Mouse (Mus musculus): ENCODE measurements at regions not wholly inside any gene's neighbourhood (a gene's known extent, or its start where the extent isn't known, plus 50 kb on each side); places are given as distances from the start of the nearest gene placed in this dataset.

DNA sequence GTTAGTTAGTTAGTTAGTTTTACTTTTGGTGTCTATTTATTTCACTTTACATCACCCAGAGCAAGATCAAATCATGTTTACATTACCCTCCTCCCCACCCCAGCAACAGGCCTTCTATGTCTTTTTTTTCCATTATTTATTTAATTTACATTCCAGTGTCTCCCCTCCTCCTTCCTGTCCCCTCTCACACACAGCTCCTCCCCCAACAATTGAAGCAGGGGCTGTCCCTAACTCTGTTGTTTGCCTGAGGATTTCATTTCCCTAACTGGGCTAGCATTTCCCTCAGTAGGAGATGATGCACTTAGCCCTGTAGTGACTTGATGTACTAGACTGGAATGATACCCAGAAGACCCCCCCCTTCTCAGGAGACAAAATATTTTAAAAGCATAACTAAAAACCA is 249.9 kb upstream of the Ldb2 start:
- no peak for TF ChIP-seq POLR2A (IDR thresholded peaks at IDR 0.05; ENCODE audit: insufficient read depth, low read depth, low read length)
- TF ChIP-seq CTCF (IDR thresholded peaks at IDR 0.05; ENCODE audit: insufficient read depth, low read depth, low read length), result no peak

Data from olfactory bulb, adult 2 months (tissue).